Mouse (Mus musculus): ENCODE results near the gene Zpr1. TPM values are rescaled to one million over a fixed set of nuclear protein-coding genes. Genes with fewer than 3 reads are reported as not detected.

The Zpr1 gene
- polyA plus RNA-seq, 1 experiment from 2014 or later = 57.4 TPM

DNA sequence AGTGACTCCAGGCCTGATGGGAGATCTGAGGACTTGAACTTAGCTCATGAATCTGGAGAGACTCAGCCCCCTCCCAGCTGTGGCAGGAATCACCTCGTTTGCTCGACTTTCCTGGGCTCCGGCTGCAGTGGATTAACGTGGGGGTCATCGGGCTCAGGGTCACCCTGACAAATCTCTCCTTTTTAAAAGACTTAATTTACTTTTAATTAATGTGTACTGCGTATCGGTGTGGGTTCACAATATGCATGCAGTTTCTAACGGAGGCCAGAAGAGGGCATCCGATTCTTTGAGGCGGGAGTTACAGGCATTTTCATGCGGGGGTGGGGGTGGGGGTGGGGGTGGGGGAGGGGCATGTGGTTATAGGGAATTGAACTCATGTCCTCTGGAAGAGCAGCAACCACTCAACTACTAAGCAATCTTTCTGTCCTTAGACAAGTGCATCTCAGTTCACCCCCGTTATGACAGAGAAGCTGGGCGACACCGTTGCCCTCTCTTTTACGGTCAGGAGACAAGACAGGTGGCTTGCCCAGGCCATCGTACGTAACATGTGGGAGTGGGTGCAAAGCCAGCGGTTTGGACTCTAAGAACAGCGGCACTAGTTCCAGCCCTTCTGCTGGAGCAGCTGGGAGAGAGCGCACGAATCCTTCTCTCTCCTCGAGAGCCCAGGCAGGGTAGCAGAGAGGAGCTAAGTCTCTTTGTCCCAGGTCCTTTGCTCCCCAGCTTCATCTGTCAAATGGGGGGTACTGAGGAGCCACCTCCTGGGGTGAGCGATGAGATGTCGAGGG is 57.1 kb downstream of the Zpr1 start:
- 25% methylated on average over 24 of the region's 24 CpGs for WGBS

DNA sequence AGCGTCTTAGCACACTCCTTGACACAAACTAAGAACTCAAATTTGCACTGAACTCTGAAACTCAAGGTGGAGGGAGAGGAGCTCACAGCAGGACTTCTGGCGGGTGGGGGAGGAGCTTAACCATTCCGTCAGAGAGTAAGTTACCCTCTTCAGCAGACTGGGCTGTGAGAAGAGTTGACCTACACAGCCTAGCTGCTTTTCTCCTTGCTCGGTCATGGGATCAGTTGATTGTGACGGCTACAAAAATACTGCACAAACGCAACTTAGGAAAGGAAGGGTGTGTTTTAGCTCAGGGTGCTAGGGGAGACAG is 57.7 kb downstream of the Zpr1 start:
- H3K9me3 ChIP-seq (replicated peaks) = no peaks in the 10 kb centered on the region
- H3K4me3 ChIP-seq (replicated peaks) = no peak overlapping the region
- WGBS = 56% methylated on average over 6 of the region's 6 CpGs
- H3K4me2 ChIP-seq (replicated peaks) = no peak overlapping the region
- peaks cover 17% of the 10 kb centered on the region for H3K27me3 ChIP-seq
- H3K4me1 ChIP-seq = peaks cover 12% of the 10 kb centered on the region
- no peak overlapping the region for H3K27ac ChIP-seq (replicated peaks)
- ATAC-seq (ENCODE audit: insufficient number of reproducible peaks, low FRiP score, low TSS enrichment, low read depth) = no peak
- H3K9ac ChIP-seq = no peak overlapping the region
- no peaks in the 10 kb centered on the region for H3K36me3 ChIP-seq

More for the DNA sequence above, 57.1 kb downstream of the Zpr1 start:
- no peak for ATAC-seq (ENCODE audit: insufficient number of reproducible peaks, low FRiP score, low TSS enrichment, low read depth)
- Histone ChIP-seq H3K27me3 (peaks cover 17% of the 10 kb centered on the region), H3K4me2 (replicated peaks) (no peak overlapping the region), H3K27ac (replicated peaks) (no peak overlapping the region), H3K9me3 (replicated peaks) (no peaks in the 10 kb centered on the region), H3K4me1 (peaks cover 12% of the 10 kb centered on the region), H3K9ac (no peak overlapping the region), H3K4me3 (replicated peaks) (no peak overlapping the region), H3K36me3 (no peaks in the 10 kb centered on the region)

DNA sequence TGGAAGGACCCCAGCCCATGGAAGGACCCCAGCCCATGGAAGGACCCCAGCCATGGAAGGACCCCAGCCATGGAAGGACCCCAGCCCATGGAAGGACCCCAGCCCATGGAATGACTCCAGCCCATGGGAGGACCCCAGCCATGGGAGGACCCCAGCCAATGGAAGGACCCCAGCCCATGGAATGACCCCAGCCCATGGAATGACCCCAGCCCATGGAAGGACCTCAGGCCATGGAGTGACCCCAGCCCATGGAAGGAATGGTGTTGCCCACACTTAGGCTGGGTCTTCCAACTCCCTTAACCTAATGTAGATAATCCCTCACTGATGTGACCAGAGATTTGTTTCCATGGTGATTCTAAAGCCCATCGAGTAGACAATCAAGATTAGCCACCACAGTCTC is 58.4 kb downstream of the Zpr1 start:
- peaks cover 12% of the 10 kb centered on the region for H3K4me1 ChIP-seq
- WGBS = 77% methylated on average over 1 of the region's 1 CpGs

More for the DNA sequence above, 58.4 kb downstream of the Zpr1 start:
- Histone ChIP-seq H3K9ac (no peak overlapping the region), H3K36me3 (no peaks in the 10 kb centered on the region), H3K9me3 (replicated peaks) (no peaks in the 10 kb centered on the region), H3K27ac (replicated peaks) (no peak overlapping the region), H3K4me2 (replicated peaks) (no peak overlapping the region), H3K4me3 (replicated peaks) (no peak overlapping the region), H3K27me3 (peaks cover 17% of the 10 kb centered on the region)
- no peak for ATAC-seq (ENCODE audit: insufficient number of reproducible peaks, low FRiP score, low TSS enrichment, low read depth)

Other genes with a start within 250 kb of the Zpr1 start
- gene Apoa1, start 44.5 kb upstream of the Zpr1 start, polyA plus RNA-seq (2015; fragmentation: Nextera tagmentation; extraction: Ambion mirVana) = 1.2 and 2.1 TPM in 2 replicates
- not detected in 2 replicates for gene Apoc3, start 37.4 kb upstream of the Zpr1 start, polyA plus RNA-seq (2015; fragmentation: Nextera tagmentation; extraction: Ambion mirVana)
- gene Apoa4, start 32.4 kb upstream of the Zpr1 start, polyA plus RNA-seq (2015; fragmentation: Nextera tagmentation; extraction: Ambion mirVana) = 0.12 and 0.43 TPM in 2 replicates
- gene Apoa5, start 4.4 kb upstream of the Zpr1 start, polyA plus RNA-seq (2015; fragmentation: Nextera tagmentation; extraction: Ambion mirVana) = not detected in 2 replicates
- gene Bud13, start 9.9 kb downstream of the Zpr1 start, polyA plus RNA-seq (2015; fragmentation: Nextera tagmentation; extraction: Ambion mirVana) = 23.0 and 24.6 TPM in 2 replicates
- gene 4931429L15Rik, start 46.9 kb downstream of the Zpr1 start, polyA plus RNA-seq (2015; fragmentation: Nextera tagmentation; extraction: Ambion mirVana) = not detected in 2 replicates